Mouse (Mus musculus) lung, postnatal 0 days (tissue): Measurements from ENCODE around the gene Hdhd3.

ENCODE experiments used
- CTCF ChIP-seq: IDR thresholded peaks from 2 replicates; pipeline ENCODE4 v1.5.1; 2016; ENCODE audit warnings: antibody characterized with exemption, mild to moderate bottlenecking
- EP300 ChIP-seq: IDR thresholded peaks from 2 replicates; pipeline ENCODE4 v1.6.1; 2016; ENCODE audit warnings: antibody characterized with exemption, mild to moderate bottlenecking, control low read depth

DNA sequence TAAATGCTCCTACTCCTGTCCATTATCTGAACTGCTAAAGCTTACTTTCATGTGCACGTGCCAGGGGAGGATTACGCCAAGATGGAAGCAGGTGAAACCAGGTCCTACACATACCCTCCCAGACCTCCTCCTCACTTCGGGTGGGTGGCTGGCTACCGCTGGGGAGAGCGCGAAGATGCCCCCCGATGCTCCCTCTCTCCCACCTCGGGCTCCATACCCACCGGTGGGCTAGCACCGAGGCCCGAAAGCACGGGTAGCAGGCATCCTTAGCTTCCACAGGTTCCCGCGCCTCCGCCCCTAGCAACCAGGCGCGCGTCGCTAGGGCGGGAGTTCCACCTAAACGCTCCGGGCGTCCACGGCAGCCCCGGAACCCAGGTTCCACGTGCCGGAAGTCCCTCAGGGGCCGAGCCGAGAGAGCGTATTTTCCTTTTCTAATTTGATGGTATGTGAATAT lies 32.6 kb downstream of the Hdhd3 start, which contains the start of gene Wdr31:
- TF ChIP-seq CTCF (no peak), EP300 (no peak)
